In genomic region chr6:29272312-29273072, GRCm38 (mm10) we compare ENCODE assay signal across 8 mouse cellular contexts. TPM values are rescaled to one million over a fixed set of nuclear protein-coding genes. Genes with fewer than 3 reads are reported as not detected.
DNase-seq lines count a peak whose midpoint lies in the region; ATAC-seq and TF ChIP-seq lines count a peak whose summit lies in the region.

Gene Hilpda (plus strand): TSS chr6:29272488.

- intact Hi-C loops in heart, postnatal 14 days (cut with DNase I), result no loop called here

- peak; percentile 72 for TF ChIP-seq POLR2A in ES-Bruce4 (IDR thresholded peaks at IDR 0.05; ENCODE audit: insufficient read depth, low read length)

- under 1% methylated on average over 46 of the region's 46 CpGs for WGBS in forebrain, embryonic 14.5 days
- WGBS in neural tube, embryonic 15.5 days, result under 1% methylated on average over 46 of the region's 46 CpGs

- peak; percentile 96 for ATAC-seq in cerebellum, adult (ENCODE audit: insufficient number of reproducible peaks, low FRiP score, low TSS enrichment)
- peak; percentile 99 for ATAC-seq in forebrain, embryonic 14.5 days
- ATAC-seq in neural tube, embryonic 15.5 days (ENCODE audit: low FRiP score), result peak; percentile 93

- peak within 1 kb of the TSS; percentile 72 for H3K9ac ChIP-seq in ES-Bruce4 (ENCODE audit: low read depth, poor library complexity, severe bottlenecking)
- peak within 1 kb of the TSS; percentile 63 for H3K9ac ChIP-seq in forebrain, embryonic 14.5 days (ENCODE audit: low read length)
- H3K9ac ChIP-seq in neural tube, embryonic 15.5 days (replicated peaks), result peak within 1 kb of the TSS; percentile 71

- H3K27me3 ChIP-seq in ES-Bruce4 (ENCODE audit: control insufficient read depth, insufficient read depth, low read length, poor library complexity, severe bottlenecking), result no peaks in the 10 kb centered on the region
- H3K27me3 ChIP-seq in forebrain, embryonic 14.5 days (replicated peaks; ENCODE audit: control insufficient read depth, insufficient read depth, low read length), result no peaks in the 10 kb centered on the region
- no peaks in the 10 kb centered on the region for H3K27me3 ChIP-seq in neural tube, embryonic 15.5 days (replicated peaks)

- peaks cover 11% of the 10 kb centered on the region for H3K36me3 ChIP-seq in ES-Bruce4 (ENCODE audit: control insufficient read depth, insufficient read depth, low read length, poor library complexity, severe bottlenecking)
- H3K36me3 ChIP-seq in forebrain, embryonic 14.5 days (ENCODE audit: control insufficient read depth, insufficient read depth, low read length), result 0 out of 2 replicates have a peak, but pooled peaks cover 7% of the 10 kb centered on the region
- peaks cover 5% of the 10 kb centered on the region; the same call in 1 of the 2 replicates for H3K36me3 ChIP-seq in neural tube, embryonic 15.5 days

- no peak within 1 kb of the TSS for H3K27ac ChIP-seq in ES-Bruce4 (ENCODE audit: insufficient read depth, low read length)
- peak within 1 kb of the TSS; percentile 58; the same call in 1 of the 2 replicates for H3K27ac ChIP-seq in forebrain, embryonic 14.5 days (ENCODE audit: low read depth, low read length)
- peak within 1 kb of the TSS; percentile 79 for H3K27ac ChIP-seq in neural tube, embryonic 15.5 days (replicated peaks)

- peak; percentile 97 for DNase-seq in forebrain, embryonic 14.5 days (ENCODE audit: low spot score)
- peak; percentile 92 for DNase-seq in heart, postnatal 14 days
- DNase-seq in layer of hippocampus, adult 11-12 months (ENCODE audit: low spot score), result peak; percentile 88
- DNase-seq in lung, adult 18-20 months, result peak; percentile 94 to 96
- peak; percentile 92 for DNase-seq in testis, postnatal 14 days (ENCODE audit: low spot score)

- TF ChIP-seq EP300 in ES-Bruce4 (IDR thresholded peaks at IDR 0.05; ENCODE audit: insufficient read depth, low read depth, low read length), result peak; percentile 72; the same call in 1 of the 2 replicates

- TF ChIP-seq CTCF in ES-Bruce4 (IDR thresholded peaks at IDR 0.05; ENCODE audit: low read depth, low read length), result no peak

- H3K9me3 ChIP-seq in ES-Bruce4 (replicated peaks; ENCODE audit: control insufficient read depth, insufficient read depth, low read length, poor library complexity, severe bottlenecking), result no peaks in the 10 kb centered on the region
- H3K9me3 ChIP-seq in forebrain, embryonic 14.5 days (replicated peaks; ENCODE audit: control insufficient read depth, low read length), result no peaks in the 10 kb centered on the region
- H3K9me3 ChIP-seq in neural tube, embryonic 15.5 days (replicated peaks), result no peaks in the 10 kb centered on the region

- no peaks in the 10 kb centered on the region for H3K4me1 ChIP-seq in ES-Bruce4 (ENCODE audit: control insufficient read depth, insufficient read depth, low read length)
- H3K4me1 ChIP-seq in forebrain, embryonic 14.5 days (ENCODE audit: control insufficient read depth, insufficient read depth, low read length), result peaks cover 4% of the 10 kb centered on the region; the same call in 1 of the 2 replicates
- peaks cover 13% of the 10 kb centered on the region for H3K4me1 ChIP-seq in neural tube, embryonic 15.5 days

- H3K4me2 ChIP-seq in forebrain, embryonic 14.5 days (ENCODE audit: low read length), result peak within 1 kb of the TSS; percentile 48
- peak within 1 kb of the TSS; percentile 79 for H3K4me2 ChIP-seq in neural tube, embryonic 15.5 days

- peak within 1 kb of the TSS; percentile 82 for H3K4me3 ChIP-seq in ES-Bruce4 (ENCODE audit: low read depth, low read length)
- peak within 1 kb of the TSS; percentile 66 for H3K4me3 ChIP-seq in forebrain, embryonic 14.5 days (ENCODE audit: low read depth, low read length)
- H3K4me3 ChIP-seq in neural tube, embryonic 15.5 days (replicated peaks), result peak within 1 kb of the TSS; percentile 61

RNA-seq across cellular contexts. Expression of gene Hilpda, which starts in this region (rescaled TPM):
- 18.4 and 21.8 TPM in 2 replicates for polyA plus RNA-seq in ES-Bruce4 (2011; ENCODE audit: insufficient read depth, insufficient read length, low read depth, missing spikeins)
- polyA plus RNA-seq in forebrain, embryonic 14.5 days (2014; fragmentation: Nextera tagmentation; extraction: Ambion mirVana), result 46.6 and 54.6 TPM in 2 replicates
- total RNA-seq in heart, postnatal 14 days (2021), result 1 to 10 TPM; 4.6 to 5.3 TPM
- 28.4 and 29.0 TPM in 2 replicates for polyA plus RNA-seq in neural tube, embryonic 15.5 days (2015; fragmentation: Nextera tagmentation; extraction: Ambion mirVana)
